In the genomic region with DNA sequence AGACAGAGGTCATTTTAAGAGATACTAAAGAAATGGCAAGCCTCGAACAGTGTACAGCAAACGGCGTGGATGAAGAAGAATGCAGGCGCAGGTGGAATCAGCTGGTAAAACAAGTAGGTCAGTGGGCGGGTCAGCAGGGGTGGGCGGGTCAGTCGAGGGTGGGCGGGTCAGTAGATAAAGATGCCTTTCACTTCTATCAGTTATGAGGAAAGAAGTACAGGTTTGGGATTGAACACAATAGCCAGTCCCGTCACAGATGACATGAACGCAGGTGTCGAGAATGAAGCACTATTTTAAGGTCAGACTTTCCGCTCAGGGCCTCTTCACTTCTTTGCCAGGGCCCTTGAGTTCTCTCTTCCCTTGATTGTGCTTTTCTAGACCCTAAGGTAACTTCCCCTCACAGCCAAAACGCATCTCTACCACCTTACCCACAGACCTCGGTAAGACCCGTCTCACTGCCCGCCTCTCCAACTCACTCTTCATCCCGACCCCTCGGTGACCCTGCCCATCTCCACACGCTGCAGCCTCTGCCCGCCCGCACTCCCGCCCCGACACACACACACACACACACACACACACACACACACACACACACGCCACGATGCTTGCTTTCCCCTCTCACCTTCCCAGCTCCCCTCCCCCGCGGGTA, we compare ENCODE assay signal across 8 mouse cellular contexts. TPM values are rescaled to one million over a fixed set of nuclear protein-coding genes. Genes with fewer than 3 reads are reported as not detected.
DNase-seq lines count a peak whose midpoint lies in the region; ATAC-seq and TF ChIP-seq lines count a peak whose summit lies in the region.

No protein-coding gene starts in this region.

- TF ChIP-seq EP300 in ES-Bruce4 (IDR thresholded peaks at IDR 0.05; ENCODE audit: insufficient read depth, low read depth, low read length), result no peak

- H3K36me3 ChIP-seq in erythroblast, embryonic 14.5 days (ENCODE audit: control insufficient read depth), result peaks cover 2% of the 10 kb centered on the region
- H3K36me3 ChIP-seq in ES-Bruce4 (ENCODE audit: control insufficient read depth, insufficient read depth, low read length, poor library complexity, severe bottlenecking), result no peaks in the 10 kb centered on the region
- H3K36me3 ChIP-seq in forebrain, postnatal 0 days (ENCODE audit: insufficient read depth), result peaks cover 1% of the 10 kb centered on the region; the same call in 1 of the 2 replicates
- H3K36me3 ChIP-seq in liver, embryonic 12.5 days, result peaks cover 1% of the 10 kb centered on the region; the same call in 1 of the 2 replicates
- no peaks in the 10 kb centered on the region for H3K36me3 ChIP-seq in stomach, embryonic 14.5 days (ENCODE audit: control insufficient read depth, insufficient read depth, low read length)

- intact Hi-C loops in gastrocnemius, postnatal 36 days (cut with DNase I), result no loop called here

- peaks cover 35% of the 10 kb centered on the region for H3K4me1 ChIP-seq in erythroblast, embryonic 14.5 days (ENCODE audit: control insufficient read depth)
- no peaks in the 10 kb centered on the region for H3K4me1 ChIP-seq in ES-Bruce4 (ENCODE audit: control insufficient read depth, insufficient read depth, low read length)
- H3K4me1 ChIP-seq in forebrain, postnatal 0 days (ENCODE audit: insufficient read depth), result peaks cover 8% of the 10 kb centered on the region
- peaks cover 25% of the 10 kb centered on the region for H3K4me1 ChIP-seq in liver, embryonic 12.5 days
- H3K4me1 ChIP-seq in stomach, embryonic 14.5 days (ENCODE audit: control insufficient read depth, insufficient read depth, low read length), result peaks cover 11% of the 10 kb centered on the region

- H3K9me3 ChIP-seq in erythroblast, embryonic 14.5 days (ENCODE audit: control insufficient read depth, low read length), result no peaks in the 10 kb centered on the region
- no peaks in the 10 kb centered on the region for H3K9me3 ChIP-seq in ES-Bruce4 (replicated peaks; ENCODE audit: control insufficient read depth, insufficient read depth, low read length, poor library complexity, severe bottlenecking)
- H3K9me3 ChIP-seq in forebrain, postnatal 0 days (ENCODE audit: low read length), result no peaks in the 10 kb centered on the region
- H3K9me3 ChIP-seq in liver, embryonic 12.5 days (replicated peaks), result no peaks in the 10 kb centered on the region
- no peaks in the 10 kb centered on the region for H3K9me3 ChIP-seq in stomach, embryonic 14.5 days (ENCODE audit: control insufficient read depth, low read depth, low read length)

- peak overlapping the region; percentile 76 for H3K4me2 ChIP-seq in forebrain, postnatal 0 days (ENCODE audit: low read depth)
- H3K4me2 ChIP-seq in liver, embryonic 12.5 days, result peak overlapping the region; percentile 89
- H3K4me2 ChIP-seq in stomach, embryonic 14.5 days (replicated peaks; ENCODE audit: low read depth, low read length), result peak overlapping the region; percentile 67

- no peak overlapping the region for H3K27ac ChIP-seq in ES-Bruce4 (ENCODE audit: insufficient read depth, low read length)
- peak overlapping the region; percentile 36; the same call in 1 of the 2 replicates for H3K27ac ChIP-seq in forebrain, postnatal 0 days (ENCODE audit: low read depth, low read length)
- peak overlapping the region; percentile 60 for H3K27ac ChIP-seq in liver, embryonic 12.5 days
- H3K27ac ChIP-seq in stomach, embryonic 14.5 days (ENCODE audit: low read length), result 0 out of 2 replicates have a peak overlapping the region, but pooled peaks have one; percentile 24

- TF ChIP-seq CTCF in ES-Bruce4 (IDR thresholded peaks at IDR 0.05; ENCODE audit: low read depth, low read length), result no peak
- no peak for TF ChIP-seq CTCF in forebrain, postnatal 0 days (IDR thresholded peaks at IDR 0.05; ENCODE audit: low read depth)

- H3K27me3 ChIP-seq in erythroblast, embryonic 14.5 days (ENCODE audit: control insufficient read depth), result no peaks in the 10 kb centered on the region
- no peaks in the 10 kb centered on the region for H3K27me3 ChIP-seq in ES-Bruce4 (ENCODE audit: control insufficient read depth, insufficient read depth, low read length, poor library complexity, severe bottlenecking)
- no peaks in the 10 kb centered on the region for H3K27me3 ChIP-seq in forebrain, postnatal 0 days (ENCODE audit: insufficient read depth, low read length)
- H3K27me3 ChIP-seq in liver, embryonic 12.5 days (replicated peaks), result 0 out of 2 replicates have a peak, but pooled peaks cover under 1% of the 10 kb centered on the region
- no peaks in the 10 kb centered on the region for H3K27me3 ChIP-seq in stomach, embryonic 14.5 days (ENCODE audit: control insufficient read depth, insufficient read depth, low read length)

- ATAC-seq in erythroblast, adult 5-6 weeks (replicated peaks; ENCODE audit: low FRiP score, poor library complexity, severe bottlenecking), result no peak
- ATAC-seq in forebrain, postnatal 0 days, result no peak; the same call in 1 of the 2 replicates
- no peak for ATAC-seq in liver, embryonic 12.5 days
- ATAC-seq in stomach, embryonic 14.5 days (ENCODE audit: insufficient number of reproducible peaks, insufficient read depth, low FRiP score, low read depth), result peak; percentile 50; the same call in 1 of the 2 replicates
- ATAC-seq in cerebellum, adult (ENCODE audit: insufficient number of reproducible peaks, low FRiP score, low TSS enrichment), result no peak; the same call in 1 of the 2 replicates

- peak overlapping the region; percentile 81 for H3K4me3 ChIP-seq in erythroblast, embryonic 14.5 days (replicated peaks)
- peak overlapping the region; percentile 86 for H3K4me3 ChIP-seq in ES-Bruce4 (ENCODE audit: low read depth, low read length)
- peak overlapping the region; percentile 53 for H3K4me3 ChIP-seq in forebrain, postnatal 0 days (ENCODE audit: low read depth, low read length)
- peak overlapping the region; percentile 72 for H3K4me3 ChIP-seq in liver, embryonic 12.5 days
- H3K4me3 ChIP-seq in stomach, embryonic 14.5 days (ENCODE audit: low read depth, low read length), result peak overlapping the region; percentile 53

- DNase-seq in forebrain, postnatal 0 days, result no peak
- no peak for DNase-seq in gastrocnemius, postnatal 36 days

- TF ChIP-seq POLR2A in ES-Bruce4 (IDR thresholded peaks at IDR 0.05; ENCODE audit: insufficient read depth, low read length), result no peak

- peak overlapping the region; percentile 36 for H3K9ac ChIP-seq in ES-Bruce4 (ENCODE audit: low read depth, poor library complexity, severe bottlenecking)
- peak overlapping the region; percentile 64 for H3K9ac ChIP-seq in forebrain, postnatal 0 days
- H3K9ac ChIP-seq in liver, embryonic 12.5 days, result peak overlapping the region; percentile 74
- H3K9ac ChIP-seq in stomach, embryonic 14.5 days (replicated peaks; ENCODE audit: low read depth, low read length), result peak overlapping the region; percentile 54

- 10% methylated on average over 26 of the region's 27 CpGs for WGBS in forebrain, postnatal 0 days
- WGBS in liver, embryonic 12.5 days (ENCODE audit: insufficient replicate concordance), result 7% methylated on average over 25 of the region's 27 CpGs
- 8% methylated on average over 24 of the region's 27 CpGs for WGBS in stomach, embryonic 14.5 days

RNA-seq across cellular contexts. Expression of a gene that starts 0.5 kb away (rescaled TPM):
- polyA plus RNA-seq in erythroblast, embryonic 14.5 days (2012), result 0.06 and 0.08 TPM in 2 replicates
- 1.7 TPM in 1 of 2 replicates, not detected in the other for total RNA-seq in erythroblast, adult 5-6 weeks (2015; ENCODE audit: low replicate concordance)
- 0.85 TPM in 1 of 2 replicates, not detected in the other for total RNA-seq in erythroblast, adult 5-6 weeks (2017; ENCODE audit: low replicate concordance)
- polyA plus RNA-seq in ES-Bruce4 (2011; ENCODE audit: insufficient read depth, insufficient read length, low read depth, missing spikeins), result 6.1 and 6.5 TPM in 2 replicates
- total RNA-seq in forebrain, postnatal 0 days (2014; rRNA removed), result 6.5 and 7.6 TPM in 2 replicates
- polyA plus RNA-seq in forebrain, postnatal 0 days (2015; fragmentation: Nextera tagmentation; extraction: Ambion mirVana), result 1.0 and 1.4 TPM in 2 replicates
- 1.7 and 1.8 TPM in 2 replicates for polyA plus RNA-seq in liver, embryonic 12.5 days (2016; fragmentation: Nextera tagmentation; extraction: Ambion mirVana)
- polyA plus RNA-seq in stomach, embryonic 14.5 days (2014; fragmentation: Nextera tagmentation; extraction: Ambion mirVana), result 3.1 and 3.9 TPM in 2 replicates
- 1 to 10 TPM; 1.7 to 3.0 TPM for total RNA-seq in gastrocnemius, postnatal 36 days (2021)

RNA-seq across cellular contexts. Expression of a gene that starts 9.0 kb away (rescaled TPM):
- 0.01 and 0.02 TPM in 2 replicates for polyA plus RNA-seq in erythroblast, embryonic 14.5 days (2012)
- total RNA-seq in erythroblast, adult 5-6 weeks (2015; ENCODE audit: low replicate concordance), result 0.19 and 4.0 TPM in 2 replicates
- 0.09 and 0.14 TPM in 2 replicates for total RNA-seq in erythroblast, adult 5-6 weeks (2017; ENCODE audit: low replicate concordance)
- not detected in 2 replicates for polyA plus RNA-seq in ES-Bruce4 (2011; ENCODE audit: insufficient read depth, insufficient read length, low read depth, missing spikeins)
- 1.2 and 1.6 TPM in 2 replicates for total RNA-seq in forebrain, postnatal 0 days (2014; rRNA removed)
- polyA plus RNA-seq in forebrain, postnatal 0 days (2015; fragmentation: Nextera tagmentation; extraction: Ambion mirVana), result 1.2 and 1.3 TPM in 2 replicates
- 1.4 and 1.5 TPM in 2 replicates for polyA plus RNA-seq in liver, embryonic 12.5 days (2016; fragmentation: Nextera tagmentation; extraction: Ambion mirVana)
- polyA plus RNA-seq in stomach, embryonic 14.5 days (2014; fragmentation: Nextera tagmentation; extraction: Ambion mirVana), result 0.35 and 0.39 TPM in 2 replicates
- under 1 TPM in 1 of 2 experiments, not detected in 1; 0.71 TPM for total RNA-seq in gastrocnemius, postnatal 36 days (2021)

RNA-seq across cellular contexts. Expression of a gene that starts 45.1 kb away (rescaled TPM):
- 9.0 and 11.2 TPM in 2 replicates for polyA plus RNA-seq in erythroblast, embryonic 14.5 days (2012)
- total RNA-seq in erythroblast, adult 5-6 weeks (2015; ENCODE audit: low replicate concordance), result 7.1 and 14.0 TPM in 2 replicates
- total RNA-seq in erythroblast, adult 5-6 weeks (2017; ENCODE audit: low replicate concordance), result 3.3 and 4.5 TPM in 2 replicates
- polyA plus RNA-seq in ES-Bruce4 (2011; ENCODE audit: insufficient read depth, insufficient read length, low read depth, missing spikeins), result 38.4 and 39.3 TPM in 2 replicates
- 78.3 and 93.2 TPM in 2 replicates for total RNA-seq in forebrain, postnatal 0 days (2014; rRNA removed)
- 52.4 and 56.3 TPM in 2 replicates for polyA plus RNA-seq in forebrain, postnatal 0 days (2015; fragmentation: Nextera tagmentation; extraction: Ambion mirVana)
- 30.9 and 33.2 TPM in 2 replicates for polyA plus RNA-seq in liver, embryonic 12.5 days (2016; fragmentation: Nextera tagmentation; extraction: Ambion mirVana)
- 20.3 and 22.9 TPM in 2 replicates for polyA plus RNA-seq in stomach, embryonic 14.5 days (2014; fragmentation: Nextera tagmentation; extraction: Ambion mirVana)
- total RNA-seq in gastrocnemius, postnatal 36 days (2021), result 10 to 100 TPM; 15.5 to 17.8 TPM
